In the genomic region with DNA sequence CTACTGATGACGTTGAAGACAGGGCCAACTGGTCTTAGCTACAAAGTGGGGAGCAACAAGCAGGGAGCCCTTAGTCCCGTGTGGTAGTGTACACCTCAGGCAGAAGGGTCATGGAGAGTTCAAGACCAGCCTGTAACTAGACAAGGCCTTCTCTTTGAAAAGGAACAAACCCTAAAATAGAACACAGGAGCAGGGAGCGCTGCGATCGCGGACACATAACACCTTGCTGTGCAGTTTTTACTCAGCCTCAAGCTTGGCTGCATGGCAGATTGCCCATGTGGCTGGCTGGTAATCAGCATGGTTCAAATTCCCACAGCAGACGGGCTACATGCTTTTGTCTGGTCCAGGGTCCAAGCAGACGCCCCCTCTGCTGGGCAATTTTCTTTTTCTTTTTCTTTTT, we compare ENCODE assay signal across 19 mouse cellular contexts. TPM values are rescaled to one million over a fixed set of nuclear protein-coding genes. Genes with fewer than 3 reads are reported as not detected.
A peak's percentile ranks its signal among the peaks of the same experiment; 100 is the strongest.
DNase-seq lines count a peak whose midpoint lies in the region; ATAC-seq lines count a peak whose summit lies in the region.
"Had no signal": no experiment of that assay in that cellular context is flagged by ENCODE, and none has a peak within 500 bp of the region (broad histone marks: within the 10 kb centered on the region; RNA-seq: fewer than 3 reads in every experiment).

No protein-coding gene starts in this region.

- peak; percentile 31; the same call in 1 of the 2 replicates for ATAC-seq in heart, embryonic 14.5 days (ENCODE audit: insufficient number of reproducible peaks, insufficient read depth, low FRiP score, low read depth)
- ATAC-seq: intestine, postnatal 0 days had no signal

- peak overlapping the region; percentile 77 to 78 for H3K27ac ChIP-seq in heart, embryonic 14.5 days (replicated peaks in 1 of 2; ENCODE audit: control insufficient read depth in 1 of 2, insufficient read depth in 1 of 2, low read depth in 2 of 2, low read length in 2 of 2)
- H3K27ac ChIP-seq: embryonic facial prominence, embryonic 10.5 days; hindbrain, embryonic 12.5 days; limb, embryonic 13.5 days; lung, embryonic 15.5 days; neural tube, embryonic 15.5 days had no signal

- H3K9ac ChIP-seq in heart, embryonic 14.5 days (ENCODE audit: low read length): no peak overlapping the region
- H3K9ac ChIP-seq: hindbrain, embryonic 12.5 days; limb, embryonic 13.5 days; lung, embryonic 15.5 days; neural tube, embryonic 15.5 days had no signal

- intact Hi-C loops in heart, postnatal 36 days (cut with DNase I): no loop called here

- no peaks in the 10 kb centered on the region for H3K9me3 ChIP-seq in heart, embryonic 14.5 days (ENCODE audit: control insufficient read depth, low read length)
- H3K9me3 ChIP-seq: hindbrain, embryonic 12.5 days; lung, embryonic 15.5 days; megakaryocyte, embryonic 14.5 days; neural tube, embryonic 15.5 days had no signal

- peaks cover 41% of the 10 kb centered on the region for H3K36me3 ChIP-seq in heart, embryonic 14.5 days (ENCODE audit: control insufficient read depth, insufficient read depth, low read length)

- 0 out of 2 replicates have a peak overlapping the region, but pooled peaks have one; percentile 9 for H3K4me2 ChIP-seq in heart, embryonic 14.5 days (ENCODE audit: low read length)
- H3K4me2 ChIP-seq: hindbrain, embryonic 12.5 days; limb, embryonic 13.5 days; lung, embryonic 15.5 days; neural tube, embryonic 15.5 days had no signal

- no peak for DNase-seq in heart, postnatal 36 days
- peak; percentile 58 for DNase-seq in brain, adult 2 months (ENCODE audit: low read depth, low spot score)
- peak; percentile 73 for DNase-seq in cerebellum, adult 9-11 months
- DNase-seq in heart, postnatal 4 days: peak; percentile 55
- DNase-seq in thymus, adult 18-20 months: no peak
- no peak for DNase-seq in spleen, adult 18-20 months
- no peak for DNase-seq in adrenal gland, postnatal 14 days
- DNase-seq: thymus, postnatal 25 days had no signal

- peaks cover 10 to 17% of the 10 kb centered on the region in 2 experiments for H3K4me1 ChIP-seq in heart, embryonic 14.5 days (ENCODE audit: control insufficient read depth in 2 of 2, insufficient read depth in 2 of 2, low read length in 2 of 2)
- H3K4me1 ChIP-seq: embryonic facial prominence, embryonic 10.5 days; hindbrain, embryonic 12.5 days; limb, embryonic 13.5 days; lung, embryonic 15.5 days; neural tube, embryonic 15.5 days had no signal

- no peaks in the 10 kb centered on the region for H3K27me3 ChIP-seq in heart, embryonic 14.5 days (ENCODE audit: control insufficient read depth, insufficient read depth, low read length)
- H3K27me3 ChIP-seq: lung, embryonic 15.5 days; megakaryocyte, embryonic 14.5 days; neural tube, embryonic 15.5 days had no signal

- no peak overlapping the region for H3K4me3 ChIP-seq in heart, embryonic 14.5 days (ENCODE audit: control insufficient read depth in 1 of 2, insufficient read depth in 1 of 2, low read depth in 1 of 2, low read length in 2 of 2)
- H3K4me3 ChIP-seq: embryonic facial prominence, embryonic 10.5 days; hindbrain, embryonic 12.5 days; limb, embryonic 13.5 days; lung, embryonic 15.5 days; megakaryocyte, embryonic 14.5 days; neural tube, embryonic 15.5 days had no signal

- 41% methylated on average over 8 of the region's 8 CpGs for WGBS in heart, embryonic 14.5 days

RNA-seq across cellular contexts. Expression of a gene that starts 12.4 kb away (rescaled TPM):
- polyA plus RNA-seq in heart, embryonic 14.5 days (2014; fragmentation: Nextera tagmentation; extraction: Ambion mirVana): not detected in 2 replicates
- total RNA-seq in heart, postnatal 36 days (2021): not detected
- not detected for total RNA-seq in heart, postnatal 4 days (2021)
- total RNA-seq in adrenal gland, postnatal 14 days (2021): not detected in 2 replicates
- total RNA-seq: layer of hippocampus, postnatal 36 days; MEL had no signal
- polyA plus RNA-seq: C2C12; embryonic facial prominence, embryonic 10.5 days; hindbrain, embryonic 12.5 days; intestine, postnatal 0 days; limb, embryonic 13.5 days; lung, embryonic 15.5 days; neural tube, embryonic 15.5 days had no signal

RNA-seq across cellular contexts. Expression of a gene that starts 12.5 kb away (rescaled TPM):
- 29.3 and 31.4 TPM in 2 replicates for polyA plus RNA-seq in heart, embryonic 14.5 days (2014; fragmentation: Nextera tagmentation; extraction: Ambion mirVana)
- 10 to 100 TPM in 1 of 2 experiments, 1 to 10 TPM in 1; 9.4 to 11.4 TPM for total RNA-seq in heart, postnatal 36 days (2021)
- total RNA-seq in heart, postnatal 4 days (2021): 10 to 100 TPM; 11.8 to 15.2 TPM
- 21.5 and 23.0 TPM in 2 replicates for total RNA-seq in adrenal gland, postnatal 14 days (2021)

RNA-seq across cellular contexts. Expression of a gene that starts 28.7 kb away (rescaled TPM):
- polyA plus RNA-seq in heart, embryonic 14.5 days (2014; fragmentation: Nextera tagmentation; extraction: Ambion mirVana): 11.8 and 12.2 TPM in 2 replicates
- total RNA-seq in heart, postnatal 36 days (2021): 10 to 100 TPM; 30.2 to 34.0 TPM
- total RNA-seq in heart, postnatal 4 days (2021): 10 to 100 TPM; 43.4 to 50.3 TPM
- total RNA-seq in adrenal gland, postnatal 14 days (2021): 45.4 and 51.4 TPM in 2 replicates

RNA-seq across cellular contexts. Expression of a gene that starts 37.6 kb away (rescaled TPM):
- polyA plus RNA-seq in heart, embryonic 14.5 days (2014; fragmentation: Nextera tagmentation; extraction: Ambion mirVana): not detected in 2 replicates
- not detected for total RNA-seq in heart, postnatal 36 days (2021)
- not detected for total RNA-seq in heart, postnatal 4 days (2021)
- not detected in 2 replicates for total RNA-seq in adrenal gland, postnatal 14 days (2021)
- total RNA-seq: layer of hippocampus, postnatal 36 days; MEL had no signal
- polyA plus RNA-seq: C2C12; embryonic facial prominence, embryonic 10.5 days; hindbrain, embryonic 12.5 days; intestine, postnatal 0 days; limb, embryonic 13.5 days; lung, embryonic 15.5 days; neural tube, embryonic 15.5 days had no signal

Comparison
In these comparisons a context has a peak if more than half of its experiments do, and no peak if none do; other contexts are left out.
1. DNase-seq: peak in brain, adult 2 months (single experiment), cerebellum, adult 9-11 months (single experiment) and heart, postnatal 4 days (single experiment); none in heart, postnatal 36 days (0 of 2), thymus, adult 18-20 months (0 of 2), spleen, adult 18-20 months (0 of 2) and adrenal gland, postnatal 14 days (single experiment).